Mouse (Mus musculus) lung, embryonic 16.5 days (tissue): ENCODE results near the gene Reep1. TPM values are rescaled to one million over a fixed set of nuclear protein-coding genes. Genes with fewer than 3 reads are reported as not detected.

ENCODE experiments used
- ATAC-seq: fragments of 200-750 bp; cut with Nextera tagmentation; 2 replicates; pipeline ENCODE4 v1.8.0; 2017; ENCODE audit warnings: low read depth, mild to moderate bottlenecking, moderate library complexity
- H3K27ac ChIP-seq: fragments of 300-500 bp; sonication (generic); 2 replicates; pipeline ENCODE4 v1.5.1; 2014; ENCODE audit warnings: mild to moderate bottlenecking, control low read depth, low read length
- H3K27me3 ChIP-seq: fragments of 300-500 bp; sonication (generic); 2 replicates; pipeline ENCODE4 v1.6.1; 2014; ENCODE audit warnings: low read depth, low read length, mixed read lengths; ENCODE audit not compliant: control insufficient read depth, insufficient read depth
- H3K36me3 ChIP-seq: fragments of 300-500 bp; sonication (generic); 2 replicates; pipeline ENCODE4 v1.6.1; 2014; ENCODE audit warnings: low read length; ENCODE audit not compliant: control insufficient read depth, insufficient read depth
- H3K4me1 ChIP-seq: fragments of 300-500 bp; sonication (generic); replicated peaks from 2 replicates; pipeline ENCODE4 v1.6.1; 2014; ENCODE audit warnings: low read length, mixed read lengths; ENCODE audit not compliant: control insufficient read depth, insufficient read depth
- H3K4me2 ChIP-seq: fragments of 300-500 bp; sonication (generic); 2 replicates; pipeline ENCODE4 v1.6.1; 2014; ENCODE audit warnings: low read depth, low read length, control low read depth
- H3K4me3 ChIP-seq: fragments of 300-500 bp; sonication (generic); 2 replicates; pipeline ENCODE4 v1.5.1; 2014; ENCODE audit warnings: mild to moderate bottlenecking, low read length, control low read depth
- H3K9ac ChIP-seq: fragments of 300-500 bp; sonication (generic); 2 replicates; pipeline ENCODE4 v1.6.1; 2014; ENCODE audit warnings: low read length, control low read depth
- H3K9me3 ChIP-seq: fragments of 300-500 bp; sonication (generic); 2 replicates; pipeline ENCODE4 v1.6.1; 2016; ENCODE audit warnings: low read length; ENCODE audit not compliant: control insufficient read depth
- WGBS: fragments of 180-500 bp; shearing (Covaris S2); extraction: QIAGEN DNeasy Blood & Tissue Kit; methylation state at CpG from one replicate; pipeline ENCODE4 v1.1.7; 2014; 5-methylcytosine and 5-hydroxymethylcytosine counted together
- polyA plus RNA-seq: library from polyadenylated mRNA; unstranded; fragments of >200 nt; fragmentation: Nextera tagmentation; extraction: Ambion mirVana; gene quantifications from 2 replicates; pipeline ENCODE4 v1.2.1, GENCODE M21; 2015

Reep1 gene
- polyA plus RNA-seq, 1 experiment from 2014 or later, result 17.3 TPM

DNA sequence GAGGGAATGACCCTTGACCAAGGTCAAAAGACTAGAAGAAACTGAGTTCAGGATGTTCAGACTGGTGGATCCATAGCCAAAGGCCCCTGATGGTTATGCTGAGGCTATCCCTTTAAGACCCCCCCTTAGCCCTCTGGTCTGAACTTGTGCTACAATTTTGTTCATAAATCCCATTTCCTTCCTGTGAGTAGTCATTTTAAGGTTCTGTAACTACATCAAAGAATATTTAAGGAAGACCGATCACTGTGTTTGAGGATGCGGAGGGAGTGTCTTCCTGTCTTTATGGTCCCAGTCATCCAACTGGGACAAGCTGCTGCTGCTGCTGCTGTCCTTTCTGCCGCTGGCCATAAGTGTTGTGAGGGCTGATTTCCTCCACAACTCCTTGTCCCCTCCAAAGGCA is 3.0 kb downstream of the Reep1 start:
- Histone ChIP-seq H3K4me1 (peaks cover 11% of the 10 kb centered on the region; the same call in 1 of the 2 replicates), H3K9ac (no peak overlapping the region), H3K4me2 (peak overlapping the region; percentile 4; the same call in 1 of the 2 replicates), H3K27ac (0 out of 2 replicates have a peak overlapping the region, but pooled peaks have one; percentile 12), H3K27me3 (peaks cover 16% of the 10 kb centered on the region), H3K36me3 (no peaks in the 10 kb centered on the region), H3K9me3 (no peaks in the 10 kb centered on the region), H3K4me3 (no peak overlapping the region)
- no peak for ATAC-seq
- WGBS, result 58% methylated on average over 3 of the region's 3 CpGs

DNA sequence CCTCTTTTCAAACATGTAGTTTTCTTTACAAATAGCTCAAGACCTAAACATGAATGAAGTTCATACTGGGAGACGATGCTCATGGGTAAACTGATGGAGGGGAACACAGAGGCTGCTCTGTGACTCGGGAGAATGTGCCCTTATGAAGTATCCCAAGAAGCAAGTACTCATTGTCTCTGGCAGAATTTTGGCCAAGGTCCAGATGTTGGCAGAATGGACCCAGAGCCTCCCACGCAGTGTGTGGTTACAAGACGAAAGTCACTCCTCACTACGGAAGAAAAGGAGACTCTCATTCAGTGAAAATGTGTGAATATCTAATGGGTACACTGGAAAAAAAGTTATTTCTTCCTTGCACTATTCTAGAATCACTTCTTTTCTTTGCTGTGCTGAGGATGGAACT is 3.8 kb downstream of the Reep1 start:
- WGBS, result 59% methylated on average over 5 of the region's 5 CpGs
- no peak for ATAC-seq

DNA sequence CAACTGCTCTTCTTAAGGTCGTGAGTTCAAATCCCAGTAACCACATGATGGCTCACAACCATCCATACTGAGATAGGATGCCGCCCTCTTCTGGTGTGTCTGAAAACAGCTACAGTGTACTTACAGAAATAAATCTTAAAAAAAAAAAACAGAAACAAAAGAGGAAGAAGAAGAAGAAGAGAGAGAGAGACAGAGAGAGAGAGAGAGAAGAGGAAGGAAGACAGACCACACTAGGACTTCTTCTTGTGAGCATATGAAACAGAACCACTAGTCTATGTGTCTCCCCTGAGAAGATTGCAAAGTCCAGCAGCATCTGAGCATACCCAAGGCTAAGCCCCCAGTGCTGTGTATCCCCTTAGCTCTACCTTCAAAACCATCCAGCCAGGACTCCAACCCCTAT is 6.2 kb downstream of the Reep1 start:
- no peak for ATAC-seq
- no peak overlapping the region for H3K9ac ChIP-seq
- 78% methylated on average over 2 of the region's 2 CpGs for WGBS

More for the DNA sequence above, 3.8 kb downstream of the Reep1 start:
- Histone ChIP-seq H3K4me1 (peaks cover 11% of the 10 kb centered on the region; the same call in 1 of the 2 replicates), H3K27ac (no peak overlapping the region), H3K27me3 (peaks cover 15% of the 10 kb centered on the region), H3K9ac (no peak overlapping the region), H3K36me3 (no peaks in the 10 kb centered on the region), H3K9me3 (no peaks in the 10 kb centered on the region), H3K4me3 (no peak overlapping the region), H3K4me2 (no peak overlapping the region)

DNA sequence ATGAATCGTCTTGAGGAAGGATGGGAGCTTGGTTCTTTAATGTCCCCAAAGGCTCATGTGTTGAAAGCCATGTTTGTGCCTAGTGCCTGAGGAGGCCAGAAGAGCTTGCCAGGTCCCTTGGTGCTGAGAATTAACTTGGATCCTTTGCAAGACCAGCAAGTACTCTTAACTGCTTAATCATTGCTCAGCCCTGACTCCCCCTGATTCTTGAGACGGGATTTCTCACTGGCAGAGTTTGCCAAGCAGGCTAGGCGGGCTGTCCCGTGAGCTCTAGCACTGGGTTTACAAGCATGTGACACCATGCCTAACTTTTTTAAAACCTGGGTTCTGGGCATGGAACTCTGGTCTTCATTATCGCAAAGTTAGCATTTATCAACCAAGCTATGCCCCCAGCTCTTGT is 7.6 kb downstream of the Reep1 start:
- Histone ChIP-seq H3K4me2 (no peak overlapping the region; the same call in 1 of the 2 replicates), H3K36me3 (no peaks in the 10 kb centered on the region), H3K9ac (no peak overlapping the region), H3K27ac (peak overlapping the region; percentile 12; the same call in 1 of the 2 replicates), H3K27me3 (no peaks in the 10 kb centered on the region), H3K4me3 (no peak overlapping the region), H3K9me3 (no peaks in the 10 kb centered on the region), H3K4me1 (peaks cover 6% of the 10 kb centered on the region; the same call in 1 of the 2 replicates)
- whole genome bisulfite sequencing, result 56% methylated on average over 5 of the region's 5 CpGs
- ATAC-seq, result 0 out of 2 replicates have a peak, but pooled peaks have one; percentile 43

More for the DNA sequence above, 6.2 kb downstream of the Reep1 start:
- H3K27me3 ChIP-seq, result peaks cover 6% of the 10 kb centered on the region; the same call in 1 of the 2 replicates
- H3K36me3 ChIP-seq, result no peaks in the 10 kb centered on the region
- H3K4me3 ChIP-seq, result no peak overlapping the region
- no peaks in the 10 kb centered on the region for H3K9me3 ChIP-seq
- no peak overlapping the region for H3K4me2 ChIP-seq
- H3K4me1 ChIP-seq, result peaks cover 8% of the 10 kb centered on the region; the same call in 1 of the 2 replicates
- H3K27ac ChIP-seq, result no peak overlapping the region

DNA sequence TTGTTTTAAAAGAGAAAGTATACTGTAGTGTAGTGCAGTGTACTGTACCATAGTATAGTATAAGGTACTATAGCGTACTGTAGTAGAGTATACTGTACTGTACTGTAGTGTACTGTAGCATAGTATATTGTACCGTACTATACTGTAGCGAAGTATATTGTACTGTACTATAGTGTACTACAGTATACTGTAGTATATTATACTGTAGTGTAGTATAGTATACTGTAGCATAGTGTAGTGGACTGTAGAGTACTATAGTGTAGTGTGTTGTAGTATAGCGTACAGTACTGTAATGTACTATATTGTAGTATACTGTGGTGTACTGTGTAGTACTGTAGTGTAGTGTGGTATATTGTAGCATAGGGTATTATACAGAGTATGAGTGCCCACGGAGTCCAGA is 9.1 kb downstream of the Reep1 start:
- no peak for ATAC-seq
- no peak overlapping the region for H3K27ac ChIP-seq

DNA sequence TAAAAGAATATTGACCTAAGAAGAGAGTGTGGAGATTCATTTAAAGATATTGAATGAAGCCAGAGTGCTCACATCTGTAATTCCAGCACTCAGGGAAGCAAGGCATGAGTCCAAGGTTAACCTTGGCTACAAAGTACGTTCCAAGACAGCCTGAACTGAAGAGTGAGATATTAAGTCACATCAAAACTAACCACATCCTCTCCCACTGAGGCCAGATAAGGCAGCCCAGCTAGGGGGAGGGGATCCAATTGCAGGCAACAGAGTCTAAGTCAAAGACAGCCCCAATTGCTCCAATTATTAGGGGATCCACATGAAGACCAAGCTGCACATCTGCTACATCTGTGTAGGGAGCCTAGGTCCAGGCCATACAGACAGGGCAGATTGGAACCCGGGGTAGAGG is 11.0 kb downstream of the Reep1 start:
- ATAC-seq, result no peak
- Histone ChIP-seq H3K9me3 (no peaks in the 10 kb centered on the region), H3K4me1 (peaks cover 6% of the 10 kb centered on the region; the same call in 1 of the 2 replicates), H3K9ac (no peak overlapping the region), H3K4me3 (no peak overlapping the region), H3K27me3 (no peaks in the 10 kb centered on the region), H3K4me2 (no peak overlapping the region), H3K36me3 (no peaks in the 10 kb centered on the region), H3K27ac (no peak overlapping the region)
- 74% methylated on average over 2 of the region's 2 CpGs for WGBS

More for the DNA sequence above, 9.1 kb downstream of the Reep1 start:
- no peaks in the 10 kb centered on the region for H3K9me3 ChIP-seq
- H3K27me3 ChIP-seq, result no peaks in the 10 kb centered on the region
- H3K9ac ChIP-seq, result no peak overlapping the region
- H3K4me3 ChIP-seq, result no peak overlapping the region
- peaks cover 6% of the 10 kb centered on the region; the same call in 1 of the 2 replicates for H3K4me1 ChIP-seq
- H3K36me3 ChIP-seq, result no peaks in the 10 kb centered on the region
- no peak overlapping the region for H3K4me2 ChIP-seq
- 93% methylated on average over 5 of the region's 5 CpGs for WGBS

DNA sequence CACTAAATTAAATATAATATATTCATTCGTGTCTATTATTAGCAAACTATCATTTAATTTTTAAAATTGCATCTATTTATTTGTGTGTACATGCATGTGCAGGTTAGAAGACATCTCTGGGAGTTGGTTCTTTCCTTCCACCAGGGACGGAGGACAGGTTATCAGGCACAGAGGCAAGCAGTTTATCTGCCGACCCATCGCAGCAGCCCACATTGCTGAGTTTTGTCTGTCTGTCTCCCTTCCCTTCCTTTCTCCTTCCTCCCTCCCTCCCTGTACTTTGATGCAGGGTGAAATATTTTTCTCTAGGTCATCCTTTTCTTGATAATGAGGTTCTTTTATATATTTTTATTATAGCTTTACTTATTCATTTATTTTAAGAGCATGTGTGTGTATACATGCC is 11.9 kb downstream of the Reep1 start:
- no peak for ATAC-seq
- H3K36me3 ChIP-seq, result no peaks in the 10 kb centered on the region
- WGBS, result 73% methylated on average over 4 of the region's 4 CpGs
- H3K4me3 ChIP-seq, result no peak overlapping the region
- H3K27ac ChIP-seq, result no peak overlapping the region
- H3K4me2 ChIP-seq, result no peak overlapping the region
- no peaks in the 10 kb centered on the region for H3K9me3 ChIP-seq
- H3K4me1 ChIP-seq, result peaks cover 6% of the 10 kb centered on the region; the same call in 1 of the 2 replicates
- H3K9ac ChIP-seq, result no peak overlapping the region
- H3K27me3 ChIP-seq, result no peaks in the 10 kb centered on the region

DNA sequence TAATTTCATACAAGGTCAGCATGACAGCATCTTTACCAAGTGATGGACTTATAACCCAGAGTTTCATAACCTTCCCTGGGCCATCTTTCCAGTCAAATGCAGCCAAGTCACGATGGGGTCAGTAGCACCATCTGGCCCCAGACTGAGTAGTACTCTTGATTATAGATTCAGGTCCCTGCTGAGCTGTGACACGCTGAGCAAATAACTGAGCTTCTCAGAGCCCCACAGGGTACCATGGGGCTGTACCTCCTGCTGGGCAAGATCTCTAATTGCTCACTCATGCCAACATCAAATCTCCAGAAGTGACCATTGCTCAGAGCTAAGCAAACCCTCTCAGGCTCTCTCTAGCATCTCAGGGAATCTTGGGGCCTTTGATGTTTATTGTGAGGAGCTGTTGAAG is 15.6 kb downstream of the Reep1 start:
- no peak for ATAC-seq
- Histone ChIP-seq H3K27ac (no peak overlapping the region), H3K9ac (no peak overlapping the region), H3K4me1 (no peaks in the 10 kb centered on the region), H3K4me3 (no peak overlapping the region), H3K4me2 (no peak overlapping the region), H3K36me3 (no peaks in the 10 kb centered on the region), H3K9me3 (no peaks in the 10 kb centered on the region), H3K27me3 (no peaks in the 10 kb centered on the region)
- 28% methylated on average over 2 of the region's 2 CpGs for WGBS

DNA sequence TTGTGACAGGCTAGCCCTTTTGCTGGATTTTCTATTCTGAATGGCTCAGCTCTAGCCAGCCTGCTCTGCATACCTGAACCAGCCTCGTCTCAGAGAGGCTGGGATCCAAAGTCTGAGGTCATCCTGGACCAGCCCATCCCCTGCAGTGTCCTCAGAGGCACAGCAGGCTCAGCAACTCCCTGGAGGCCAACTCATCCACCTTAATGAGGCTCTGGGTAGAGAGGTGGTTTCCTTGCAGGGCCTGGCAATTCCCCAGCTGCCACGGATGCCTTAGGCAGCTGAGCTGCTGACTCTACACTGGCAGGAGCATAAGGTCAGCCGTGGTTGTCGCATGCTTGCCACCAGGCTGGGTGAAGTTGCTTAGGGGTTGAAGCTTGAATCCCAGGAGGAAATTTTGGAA is 16.2 kb downstream of the Reep1 start:
- H3K27ac ChIP-seq, result no peak overlapping the region
- H3K4me3 ChIP-seq, result no peak overlapping the region
- no peaks in the 10 kb centered on the region for H3K27me3 ChIP-seq
- no peak overlapping the region for H3K9ac ChIP-seq
- peaks cover 1% of the 10 kb centered on the region; the same call in 1 of the 2 replicates for H3K4me1 ChIP-seq
- WGBS, result 50% methylated on average over 4 of the region's 4 CpGs
- no peak overlapping the region for H3K4me2 ChIP-seq
- no peak for ATAC-seq
- H3K9me3 ChIP-seq, result no peaks in the 10 kb centered on the region
- no peaks in the 10 kb centered on the region for H3K36me3 ChIP-seq
